ENCODE assay signal across 8 mouse cellular contexts in the genomic region with DNA sequence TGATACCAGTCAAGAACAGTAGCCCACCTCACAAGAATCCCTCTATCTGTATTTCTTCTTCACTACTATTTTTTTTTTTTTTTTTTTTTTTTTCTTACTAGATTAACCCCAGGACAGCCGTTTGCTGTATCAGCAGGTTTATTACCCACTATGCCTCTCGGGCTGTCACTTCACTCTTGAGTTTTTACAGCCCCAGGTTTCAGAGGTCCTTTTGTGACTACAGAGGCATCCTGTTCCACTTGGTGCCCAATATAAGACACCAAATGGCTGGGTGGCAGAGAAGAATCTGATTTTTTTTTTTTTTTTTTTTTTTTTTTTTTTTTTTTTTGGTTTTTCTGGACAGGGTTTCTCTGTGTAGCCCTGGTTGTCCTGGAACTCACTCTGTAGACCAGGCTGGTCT. TPM values are rescaled to one million over a fixed set of nuclear protein-coding genes. Genes with fewer than 3 reads are reported as not detected.
DNase-seq lines count a peak whose midpoint lies in the region; ATAC-seq and TF ChIP-seq lines count a peak whose summit lies in the region.
"Had no signal": no experiment of that assay in that cellular context is flagged by ENCODE, and none has a peak within 500 bp of the region (broad histone marks: within the 10 kb centered on the region; RNA-seq: fewer than 3 reads in every experiment).

No protein-coding gene starts in this region.

- peaks cover 12% of the 10 kb centered on the region for H3K4me1 ChIP-seq in lung, embryonic 15.5 days
- no peaks in the 10 kb centered on the region for H3K4me1 ChIP-seq in embryonic fibroblast, embryonic 13.5 days (ENCODE audit: control insufficient read depth, insufficient read depth, low read length)
- H3K4me1 ChIP-seq in limb, embryonic 13.5 days: peaks cover 24% of the 10 kb centered on the region
- H3K4me1 ChIP-seq in small intestine, adult 2 months (ENCODE audit: control insufficient read depth, insufficient read depth, insufficient read length, low read length): peaks cover 11% of the 10 kb centered on the region

- no peak for TF ChIP-seq CTCF in embryonic fibroblast, embryonic 13.5 days (IDR thresholded peaks at IDR 0.05; ENCODE audit: borderline replicate concordance, insufficient read depth, low read length)
- no peak for TF ChIP-seq CTCF in small intestine, adult 2 months (IDR thresholded peaks at IDR 0.05; ENCODE audit: extremely low read depth, insufficient read length, insufficient replicate concordance, low read depth, low read length)

- TF ChIP-seq POLR2A in embryonic fibroblast, embryonic 13.5 days (IDR thresholded peaks at IDR 0.05; ENCODE audit: low read depth, low read length): no peak
- no peak for TF ChIP-seq POLR2A in small intestine, adult 2 months (IDR thresholded peaks at IDR 0.05; ENCODE audit: low read depth, low read length)

- no peaks in the 10 kb centered on the region for H3K36me3 ChIP-seq in lung, embryonic 15.5 days
- no peaks in the 10 kb centered on the region for H3K36me3 ChIP-seq in limb, embryonic 13.5 days
- peaks cover 2% of the 10 kb centered on the region for H3K36me3 ChIP-seq in small intestine, adult 2 months (ENCODE audit: control insufficient read depth, insufficient read depth, low read length)

- no peaks in the 10 kb centered on the region for H3K9me3 ChIP-seq in lung, embryonic 15.5 days
- peaks cover 6% of the 10 kb centered on the region; the same call in 1 of the 2 replicates for H3K9me3 ChIP-seq in limb, embryonic 13.5 days

- ATAC-seq in lung, embryonic 15.5 days (ENCODE audit: borderline replicate concordance, extremely low read depth, low FRiP score, low TSS enrichment): no peak
- ATAC-seq in limb, embryonic 13.5 days (ENCODE audit: low FRiP score, low read depth): no peak

- H3K27me3 ChIP-seq in lung, embryonic 15.5 days: peaks cover 46% of the 10 kb centered on the region
- H3K27me3 ChIP-seq in limb, embryonic 13.5 days: peaks cover 54% of the 10 kb centered on the region
- no peaks in the 10 kb centered on the region for H3K27me3 ChIP-seq in small intestine, adult 2 months (ENCODE audit: control insufficient read depth, insufficient read depth, low read length)

- no peak overlapping the region for H3K9ac ChIP-seq in lung, embryonic 15.5 days
- H3K9ac ChIP-seq in limb, embryonic 13.5 days: peak overlapping the region; percentile 70; the same call in 1 of the 2 replicates

- peak overlapping the region; percentile 97 for H3K4me2 ChIP-seq in lung, embryonic 15.5 days
- H3K4me2 ChIP-seq in limb, embryonic 13.5 days (replicated peaks): peak overlapping the region; percentile 97

- no peak overlapping the region for H3K27ac ChIP-seq in lung, embryonic 15.5 days
- no peak overlapping the region for H3K27ac ChIP-seq in embryonic fibroblast, embryonic 13.5 days (ENCODE audit: insufficient read depth, low read length)
- H3K27ac ChIP-seq in limb, embryonic 13.5 days: no peak overlapping the region
- peak overlapping the region; percentile 98 for H3K27ac ChIP-seq in small intestine, adult 2 months (ENCODE audit: insufficient read depth, low read depth, low read length)

- no peak for DNase-seq in lung, postnatal 25 days (ENCODE audit: low spot score)
- no peak for DNase-seq in cerebellum, postnatal 25 days
- no peak for DNase-seq in ovary, postnatal 36 days (ENCODE audit: low spot score)
- DNase-seq: adrenal gland, postnatal 25 days had no signal

- H3K4me3 ChIP-seq in lung, embryonic 15.5 days: peak overlapping the region; percentile 54
- H3K4me3 ChIP-seq in embryonic fibroblast, embryonic 13.5 days (ENCODE audit: insufficient read depth, low read length): peak overlapping the region; percentile 53
- H3K4me3 ChIP-seq in limb, embryonic 13.5 days: peak overlapping the region; percentile 66
- peak overlapping the region; percentile 93 for H3K4me3 ChIP-seq in small intestine, adult 2 months (ENCODE audit: low read depth, low read length)

- WGBS in lung, embryonic 15.5 days: 12% methylated on average over 2 of the region's 2 CpGs
- WGBS in limb, embryonic 13.5 days: 0% methylated on average over 2 of the region's 2 CpGs
- 5% methylated on average over 2 of the region's 2 CpGs for WGBS in small intestine, adult 2 months

RNA-seq across cellular contexts. Expression of gene Gpat3, which starts 1.6 kb away (rescaled TPM):
- polyA plus RNA-seq in lung, embryonic 15.5 days (2015; fragmentation: Nextera tagmentation; extraction: Ambion mirVana): 1.5 and 2.3 TPM in 2 replicates
- 1.7 and 2.0 TPM in 2 replicates for polyA plus RNA-seq in embryonic fibroblast, embryonic 13.5 days (2011; ENCODE audit: insufficient read length, low read depth, missing spikeins)
- 2.4 and 3.2 TPM in 2 replicates for polyA plus RNA-seq in limb, embryonic 13.5 days (2015; fragmentation: Nextera tagmentation; extraction: Ambion mirVana)
- 10.9 and 28.4 TPM in 2 replicates for polyA plus RNA-seq in small intestine, adult 2 months (2012; rRNA removed)

RNA-seq across cellular contexts. Expression of gene Abraxas1, which starts 26.4 kb away (rescaled TPM):
- polyA plus RNA-seq in lung, embryonic 15.5 days (2015; fragmentation: Nextera tagmentation; extraction: Ambion mirVana): 29.0 and 32.0 TPM in 2 replicates
- 12.4 and 15.0 TPM in 2 replicates for polyA plus RNA-seq in embryonic fibroblast, embryonic 13.5 days (2011; ENCODE audit: insufficient read length, low read depth, missing spikeins)
- 35.1 and 36.9 TPM in 2 replicates for polyA plus RNA-seq in limb, embryonic 13.5 days (2015; fragmentation: Nextera tagmentation; extraction: Ambion mirVana)
- polyA plus RNA-seq in small intestine, adult 2 months (2012; rRNA removed): 0.63 and 0.95 TPM in 2 replicates

RNA-seq across cellular contexts. Expression of gene Mrps18c, which starts 48.7 kb away (rescaled TPM):
- polyA plus RNA-seq in lung, embryonic 15.5 days (2015; fragmentation: Nextera tagmentation; extraction: Ambion mirVana): 146 and 162 TPM in 2 replicates
- polyA plus RNA-seq in embryonic fibroblast, embryonic 13.5 days (2011; ENCODE audit: insufficient read length, low read depth, missing spikeins): 121 and 122 TPM in 2 replicates
- 178 and 179 TPM in 2 replicates for polyA plus RNA-seq in limb, embryonic 13.5 days (2015; fragmentation: Nextera tagmentation; extraction: Ambion mirVana)
- polyA plus RNA-seq in small intestine, adult 2 months (2012; rRNA removed): 1.8 and 3.4 TPM in 2 replicates

RNA-seq across cellular contexts. Expression of gene Helq, which starts 48.7 kb away (rescaled TPM):
- 14.7 and 18.3 TPM in 2 replicates for polyA plus RNA-seq in lung, embryonic 15.5 days (2015; fragmentation: Nextera tagmentation; extraction: Ambion mirVana)
- polyA plus RNA-seq in embryonic fibroblast, embryonic 13.5 days (2011; ENCODE audit: insufficient read length, low read depth, missing spikeins): 6.9 and 7.0 TPM in 2 replicates
- 19.6 and 21.2 TPM in 2 replicates for polyA plus RNA-seq in limb, embryonic 13.5 days (2015; fragmentation: Nextera tagmentation; extraction: Ambion mirVana)
- 2.5 and 4.8 TPM in 2 replicates for polyA plus RNA-seq in small intestine, adult 2 months (2012; rRNA removed)

Comparison
In these comparisons a context has a peak if more than half of its experiments do, and no peak if none do; other contexts are left out.
1. RNA of gene Mrps18c, which starts 48.7 kb away (polyA plus RNA-seq): 178 to 179 TPM in limb, embryonic 13.5 days, 146 to 162 TPM in lung, embryonic 15.5 days and 121 to 122 TPM in embryonic fibroblast, embryonic 13.5 days; 1.8 to 3.4 TPM in small intestine, adult 2 months; every median in the first group is over 10 times any median in the second.
2. Peak in every context shown above with its lines, with median percentiles within 50 percentile points of each other: H3K4me3 ChIP-seq.